Mouse (Mus musculus) ES-E14 (cell line): ENCODE measurements at regions not wholly inside any gene's neighbourhood (a gene's known extent, or its start where the extent isn't known, plus 50 kb on each side); places are given as distances from the start of the nearest gene placed in this dataset.

Experiments used
- DNase-seq: peaks from one replicate; pipeline ENCODE4 v3.0.0-alpha.2; 2013; ENCODE audit warnings: low read depth, low spot score
- H3K27ac ChIP-seq: 2 replicates; pipeline ENCODE4 v1.5.1; 2012; ENCODE audit warnings: low read depth, mild to moderate bottlenecking, low read length, moderate library complexity, mixed read lengths; ENCODE audit not compliant: poor library complexity, insufficient read depth, severe bottlenecking
- H3K36me3 ChIP-seq: 2 replicates; pipeline ENCODE4 v1.6.1; 2012; ENCODE audit warnings: mild to moderate bottlenecking, low read length, moderate library complexity, mixed read lengths; ENCODE audit not compliant: control insufficient read depth, poor library complexity, insufficient read depth, severe bottlenecking
- H3K4me1 ChIP-seq, 2 experiments: fragments of 150-350 bp in 1 of 2; sonication (generic) in 1 of 2; 2 replicates each; pipeline ENCODE4 v1.6.1; 2012; ENCODE audit warnings: low read length in 2 of 2, mild to moderate bottlenecking in 1 of 2, mixed read lengths in 1 of 2; ENCODE audit not compliant: control insufficient read depth in 2 of 2, insufficient read depth in 2 of 2, poor library complexity in 1 of 2
- H3K4me3 ChIP-seq, 2 experiments: fragments of 150-350 bp in 1 of 2; sonication (generic) in 1 of 2; 2 replicates each; pipeline ENCODE4 v1.5.1; 2012; ENCODE audit warnings: low read length in 2 of 2, low read depth in 1 of 2, mild to moderate bottlenecking in 1 of 2, mixed read lengths in 1 of 2; ENCODE audit not compliant: insufficient read depth in 1 of 2, poor library complexity in 1 of 2, severe bottlenecking in 1 of 2
- H3K9ac ChIP-seq: 2 replicates; pipeline ENCODE4 v1.6.1; 2012; ENCODE audit warnings: low read depth, mild to moderate bottlenecking, low read length, mixed read lengths; ENCODE audit not compliant: poor library complexity, insufficient read depth, severe bottlenecking
- H3K9me3 ChIP-seq: fragments of 150-350 bp; sonication (generic); 2 replicates; pipeline ENCODE4 v1.6.1; 2012; ENCODE audit warnings: low read depth, mild to moderate bottlenecking, low read length; ENCODE audit not compliant: control insufficient read depth, insufficient read depth
- CHD2 ChIP-seq: IDR thresholded peaks from 2 replicates; pipeline ENCODE4 v1.6.1; 2014; ENCODE audit warnings: mild to moderate bottlenecking, low read depth, low read length, inconsistent platforms
- HCFC1 ChIP-seq: IDR thresholded peaks from 2 replicates; pipeline ENCODE4 v1.6.1; 2012; ENCODE audit warnings: low read length, inconsistent platforms, borderline replicate concordance; ENCODE audit not compliant: insufficient read depth
- MAFK ChIP-seq: IDR thresholded peaks from 2 replicates; pipeline ENCODE4 v1.6.1; 2014; ENCODE audit warnings: mild to moderate bottlenecking, low read depth, low read length, inconsistent platforms; ENCODE audit not compliant: insufficient read depth
- ZC3H11A ChIP-seq: IDR thresholded peaks from 2 replicates; pipeline ENCODE4 v1.6.1; 2012; ENCODE audit warnings: low read depth, mild to moderate bottlenecking, inconsistent platforms, low read length, borderline replicate concordance
- ZNF384 ChIP-seq: IDR thresholded peaks from 2 replicates; pipeline ENCODE4 v1.6.1; 2012; ENCODE audit warnings: low read depth, low read length, inconsistent platforms
- in situ Hi-C, 2 experiments: fragments of 600-800 bp; cut with MboI; formaldehyde crosslinking; loops; one replicate each; pipeline ENCODE4 v1.15.1; 2025; ENCODE audit warnings: low sequenced_read_pairs in 2 of 2, inconsistent platforms in 1 of 2; ENCODE audit not compliant: unreplicated experiment in 2 of 2

GRCm38 (mm10) chr17:48600176-48600575 is 145.5 kb downstream of the Unc5cl start:
- Histone ChIP-seq H3K9ac (no peak overlapping the region), H3K9me3 (no peaks in the 10 kb centered on the region), H3K36me3 (no peaks in the 10 kb centered on the region), H3K4me1 (no peaks in the 10 kb centered on the region), H3K27ac (no peak overlapping the region), H3K4me3 (no peak overlapping the region)
- TF ChIP-seq ZC3H11A (no peak), CHD2 (no peak), HCFC1 (no peak), ZNF384 (no peak), MAFK (no peak)
- DNase-seq: no peak
- in situ Hi-C loops: no loop called here

GRCm38 (mm10) chr17:48602554-48602953 is 147.9 kb downstream of the Unc5cl start:
- Histone ChIP-seq H3K9me3 (no peaks in the 10 kb centered on the region), H3K4me1 (no peaks in the 10 kb centered on the region), H3K36me3 (no peaks in the 10 kb centered on the region), H3K4me3 (no peak overlapping the region), H3K9ac (no peak overlapping the region), H3K27ac (no peak overlapping the region)
- TF ChIP-seq HCFC1: no peak
- no peak for TF ChIP-seq ZNF384
- TF ChIP-seq CHD2: no peak
- TF ChIP-seq MAFK: no peak
- TF ChIP-seq ZC3H11A: no peak
- in situ Hi-C loops: no loop called here
- DNase-seq: peak; percentile 73

- H3K36me3 ChIP-seq: no peaks in the 10 kb centered on the region
- H3K9me3 ChIP-seq: no peaks in the 10 kb centered on the region
- H3K4me3 ChIP-seq: no peak overlapping the region
- DNase-seq: no peak
- no peak overlapping the region for H3K27ac ChIP-seq
- in situ Hi-C loops: no loop called here
- peaks cover 0 to 10% of the 10 kb centered on the region in 2 experiments; a peak in 1 of 4 replicates for H3K4me1 ChIP-seq
- TF ChIP-seq HCFC1 (no peak), ZC3H11A (no peak), ZNF384 (no peak), CHD2 (no peak), MAFK (no peak)
- no peak overlapping the region for H3K9ac ChIP-seq
Measured at GRCm38 (mm10) chr17:48606767-48607166, 152.1 kb downstream of the Unc5cl start.

GRCm38 (mm10) chr17:48608315-48608714 is 153.6 kb downstream of the Unc5cl start:
- peaks cover 0 to 11% of the 10 kb centered on the region in 2 experiments; a peak in 1 of 4 replicates for H3K4me1 ChIP-seq
- no peak overlapping the region for H3K4me3 ChIP-seq
- in situ Hi-C loops: no loop called here
- DNase-seq: no peak
- TF ChIP-seq MAFK (no peak), CHD2 (no peak), ZNF384 (no peak), HCFC1 (no peak), ZC3H11A (no peak)
- no peak overlapping the region for H3K9ac ChIP-seq
- no peaks in the 10 kb centered on the region for H3K9me3 ChIP-seq
- no peak overlapping the region for H3K27ac ChIP-seq
- no peaks in the 10 kb centered on the region for H3K36me3 ChIP-seq

GRCm38 (mm10) chr17:48610107-48610506 is 155.4 kb downstream of the Unc5cl start:
- Histone ChIP-seq H3K9ac (no peak overlapping the region), H3K4me1 (peaks cover 0 to 13% of the 10 kb centered on the region in 2 experiments; a peak in 2 of 4 replicates), H3K9me3 (no peaks in the 10 kb centered on the region), H3K4me3 (no peak overlapping the region), H3K27ac (no peak overlapping the region), H3K36me3 (no peaks in the 10 kb centered on the region)
- DNase-seq: no peak
- in situ Hi-C loops: no loop called here
- TF ChIP-seq MAFK (no peak), HCFC1 (no peak), ZNF384 (no peak), CHD2 (no peak)
